Mouse (Mus musculus) CH12.LX (cell line): ENCODE measurements around the gene Olfr356. TPM values are rescaled to one million over a fixed set of nuclear protein-coding genes. Genes with fewer than 3 reads are reported as not detected.

Experiments
- DNase-seq: peaks from one replicate; pipeline ENCODE4 v3.0.0-alpha.2; 2013; ENCODE audit errors: extremely low read depth
- H3K27ac ChIP-seq: 2 replicates; pipeline ENCODE4 v1.5.1; 2012; ENCODE audit warnings: low read depth, mild to moderate bottlenecking, control low read depth, moderate library complexity; ENCODE audit not compliant: insufficient read depth
- H3K27me3 ChIP-seq: replicated peaks from 2 replicates; pipeline ENCODE3; 2012; ENCODE audit warnings: inconsistent platforms
- H3K36me3 ChIP-seq, 2 experiments: replicated peaks in 1 of 2; 2 replicates each; pipeline versions ENCODE3 to v1.6.1; 2012; ENCODE audit warnings: inconsistent platforms in 1 of 2, low read length in 1 of 2, mild to moderate bottlenecking in 1 of 2, mixed read lengths in 1 of 2, moderate library complexity in 1 of 2; ENCODE audit not compliant: control insufficient read depth in 1 of 2, insufficient read depth in 1 of 2
- H3K4me1 ChIP-seq, 2 experiments: 2 replicates each; pipeline ENCODE4 v1.6.1; 2012; ENCODE audit warnings: inconsistent platforms in 1 of 2, moderate library complexity in 1 of 2; ENCODE audit not compliant: insufficient read depth in 2 of 2, control insufficient read depth in 1 of 2
- H3K4me2 ChIP-seq: 2 replicates; pipeline ENCODE4 v1.6.1; 2012; ENCODE audit warnings: low read depth, mild to moderate bottlenecking, control low read depth; ENCODE audit not compliant: poor library complexity, insufficient read depth, severe bottlenecking
- H3K4me3 ChIP-seq, 3 experiments: fragments of 150-350 bp in 1 of 3; sonication (generic) in 1 of 3; replicated peaks in 1 of 3; 2 replicates each; pipeline versions ENCODE3 to v1.5.1; 2011 to 2012; ENCODE audit warnings: low read depth in 2 of 3, low read length in 2 of 3, mild to moderate bottlenecking in 2 of 3, moderate library complexity in 2 of 3, control low read depth in 1 of 3, improper control_type of control experiment in 1 of 3, inconsistent platforms in 1 of 3, mixed read lengths in 1 of 3; ENCODE audit not compliant: poor library complexity in 1 of 3
- H3K79me2 ChIP-seq: replicated peaks from 2 replicates; pipeline ENCODE4 v1.6.1; 2012; ENCODE audit warnings: mild to moderate bottlenecking, moderate library complexity; ENCODE audit not compliant: control insufficient read depth, poor library complexity, insufficient read depth, severe bottlenecking; ENCODE audit errors: extremely low read depth
- H3K9ac ChIP-seq: 2 replicates; pipeline ENCODE4 v1.6.1; 2012; ENCODE audit warnings: low read depth, mild to moderate bottlenecking, control low read depth, moderate library complexity; ENCODE audit not compliant: insufficient read depth
- H3K9me3 ChIP-seq: replicated peaks from 2 replicates; pipeline ENCODE3; 2012; ENCODE audit warnings: low read length, inconsistent platforms, mixed read lengths
- BHLHE40 ChIP-seq: IDR thresholded peaks from 2 replicates; pipeline ENCODE4 v1.6.1; 2011; ENCODE audit warnings: mild to moderate bottlenecking, low read depth, low read length, improper control_type of control experiment
- ELF1 ChIP-seq: IDR thresholded peaks from 2 replicates; pipeline ENCODE4 v1.6.1; 2014; ENCODE audit warnings: low read depth, mild to moderate bottlenecking, inconsistent platforms, low read length, improper control_type of control experiment
- EP300 ChIP-seq: IDR thresholded peaks from 2 replicates; pipeline ENCODE4 v1.6.1; 2011; ENCODE audit warnings: low read length, improper control_type of control experiment
- GABPA ChIP-seq: IDR thresholded peaks from 2 replicates; pipeline ENCODE4 v1.6.1; 2012; ENCODE audit warnings: low read depth, low read length, improper control_type of control experiment, inconsistent platforms; ENCODE audit not compliant: insufficient replicate concordance
- JUND ChIP-seq: conservative IDR thresholded peaks from 2 replicates; pipeline ENCODE4 v1.6.1; 2011; ENCODE audit warnings: low read depth, low read length, improper control_type of control experiment
- KAT2A ChIP-seq: IDR thresholded peaks from 2 replicates; pipeline ENCODE4 v1.6.1; 2012; ENCODE audit warnings: low read length, improper control_type of control experiment, inconsistent platforms; ENCODE audit not compliant: insufficient replicate concordance
- MAFK ChIP-seq: IDR thresholded peaks from 2 replicates; pipeline ENCODE4 v1.6.1; 2011; ENCODE audit warnings: low read length, improper control_type of control experiment; ENCODE audit not compliant: insufficient replicate concordance
- MYC ChIP-seq: IDR thresholded peaks from 2 replicates; pipeline ENCODE4 v1.6.1; 2011; ENCODE audit warnings: low read depth, mild to moderate bottlenecking, improper control_type of control experiment, low read length
- NELFE ChIP-seq: IDR thresholded peaks from 2 replicates; pipeline ENCODE4 v1.6.1; 2011; ENCODE audit warnings: low read depth, low read length, improper control_type of control experiment
- PAX5 ChIP-seq: IDR thresholded peaks from 2 replicates; pipeline ENCODE4 v1.6.1; 2012; ENCODE audit warnings: low read length, inconsistent platforms, mixed read lengths
- POLR2A ChIP-seq: IDR thresholded peaks from 2 replicates; pipeline ENCODE4 v1.6.1; 2011; ENCODE audit warnings: low read depth, mild to moderate bottlenecking, improper control_type of control experiment, low read length
- POLR2AphosphoS2 ChIP-seq: IDR thresholded peaks from 2 replicates; pipeline ENCODE4 v1.6.1; 2011; ENCODE audit warnings: low read depth, low read length, improper control_type of control experiment
- RCOR1 ChIP-seq: conservative IDR thresholded peaks from 2 replicates; pipeline ENCODE4 v1.6.1; 2012; ENCODE audit warnings: low read depth, mild to moderate bottlenecking, inconsistent platforms, low read length, improper control_type of control experiment
- SIN3A ChIP-seq: IDR thresholded peaks from 2 replicates; pipeline ENCODE4 v1.6.1; 2012; ENCODE audit warnings: low read length, improper control_type of control experiment, inconsistent platforms
- SMC3 ChIP-seq: IDR thresholded peaks from 2 replicates; pipeline ENCODE4 v1.6.1; 2011; ENCODE audit warnings: low read depth, low read length, improper control_type of control experiment
- TBP ChIP-seq: conservative IDR thresholded peaks from 2 replicates; pipeline ENCODE4 v1.6.1; 2011; ENCODE audit warnings: low read depth, low read length, improper control_type of control experiment
- TCF12 ChIP-seq: IDR thresholded peaks from 2 replicates; pipeline ENCODE4 v1.6.1; 2014; ENCODE audit warnings: low read depth, mild to moderate bottlenecking, inconsistent platforms, low read length, improper control_type of control experiment
- USF1 ChIP-seq: IDR thresholded peaks from 2 replicates; pipeline ENCODE4 v1.6.1; 2014; ENCODE audit warnings: low read depth, mild to moderate bottlenecking, inconsistent platforms, low read length, improper control_type of control experiment
- USF2 ChIP-seq: conservative IDR thresholded peaks from 2 replicates; pipeline ENCODE4 v1.6.1; 2011; ENCODE audit warnings: low read depth, low read length, improper control_type of control experiment
- ZC3H11A ChIP-seq: IDR thresholded peaks from 2 replicates; pipeline ENCODE4 v1.6.1; 2012; ENCODE audit warnings: low read depth, mild to moderate bottlenecking, inconsistent platforms, low read length, improper control_type of control experiment
- ZKSCAN1 ChIP-seq: IDR thresholded peaks from 2 replicates; pipeline ENCODE4 v1.6.1; 2012; ENCODE audit warnings: low read depth, inconsistent platforms, low read length, improper control_type of control experiment, borderline replicate concordance
- ZMIZ1 ChIP-seq: IDR thresholded peaks from 2 replicates; pipeline ENCODE4 v1.6.1; 2012; ENCODE audit warnings: low read depth, mild to moderate bottlenecking, inconsistent platforms, low read length, improper control_type of control experiment
- dilution Hi-C: fragments of 300-500 bp; cut with MboI; formaldehyde crosslinking; loops from 2 replicates; pipeline ENCODE4 v1.14.3; 2020; ENCODE audit warnings: low sequenced_read_pairs; ENCODE audit not compliant: extremely low pct_unique_long_range_greater_than_20kb, extremely low pct_ligation_motif_present
- in situ Hi-C: fragments of 300-500 bp; cut with MboI; formaldehyde crosslinking; loops from 3 replicates; pipeline ENCODE4 v1.14.3; 2019; ENCODE audit warnings: low sequenced_read_pairs, low pct_ligation_motif_present, low pct_unique_long_range_greater_than_20kb, mixed read lengths
- polyA plus RNA-seq: library from polyadenylated mRNA; unstranded; fragments of >175 nt; gene quantifications from 2 replicates; pipeline ENCODE4 v1.2.1, GENCODE M21; 2012; ENCODE audit warnings: low read depth; ENCODE audit not compliant: insufficient read length
- total RNA-seq, 2 experiments: library from RNA; depleted of rRNA; stranded (reverse); fragments of 300-350 nt in 1 of 2; fragments of >200 nt in 1 of 2; gene quantifications; 2 replicates each; pipeline ENCODE4 v1.2.3; 2012 to 2014

Olfr356 gene
- total and polyA plus RNA-seq, 3 experiments, result not detected

- H3K4me3 ChIP-seq, result no peak overlapping the region
- in situ Hi-C loops, result no loop called here
- H3K4me2 ChIP-seq, result no peak overlapping the region
- no peaks in the 10 kb centered on the region for H3K4me1 ChIP-seq
- no peak for TF ChIP-seq JUND
- TF ChIP-seq ZC3H11A, result no peak
- no peak for TF ChIP-seq NELFE
- TF ChIP-seq USF1, result no peak
- TF ChIP-seq TCF12, result no peak
- no peak for TF ChIP-seq PAX5
- TF ChIP-seq ZKSCAN1, result no peak
- no peak for TF ChIP-seq BHLHE40
- TF ChIP-seq ELF1, result no peak
- no peak for TF ChIP-seq SIN3A
- TF ChIP-seq GABPA, result no peak
- no peaks in the 10 kb centered on the region for H3K9me3 ChIP-seq
- DNase-seq, result no peak
- no peaks in the 10 kb centered on the region for H3K79me2 ChIP-seq
- H3K36me3 ChIP-seq, result no peaks in the 10 kb centered on the region
- H3K27ac ChIP-seq, result no peak overlapping the region
- dilution Hi-C loops, result no loop called here
- H3K9ac ChIP-seq, result no peak overlapping the region
- H3K27me3 ChIP-seq, result peaks cover 21% of the 10 kb centered on the region
Measured at GRCm38 (mm10) chr2:36897114-36897513, 39.8 kb upstream of the Olfr356 start.

DNA sequence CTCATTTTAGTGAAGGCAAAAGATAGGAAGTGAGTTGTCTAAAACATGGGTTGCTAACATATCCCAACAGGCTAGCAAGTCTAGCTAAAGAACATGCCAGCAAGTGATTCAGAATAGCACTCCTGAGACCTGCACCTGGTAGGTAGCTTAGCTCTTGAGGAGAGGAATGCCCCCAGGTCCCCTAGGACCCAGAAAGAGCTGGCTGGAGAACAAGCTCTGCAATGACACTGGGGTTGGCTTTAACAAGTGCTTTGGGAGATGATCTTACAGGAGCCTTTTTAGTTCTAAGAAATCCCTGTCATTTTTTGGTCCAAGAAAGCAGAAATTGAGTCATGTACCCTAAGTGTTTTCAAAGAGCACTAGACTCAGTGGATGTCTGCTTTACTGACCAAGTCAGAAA is 31.5 kb upstream of the Olfr356 start, which contains the start of gene Olfr354:
Olfr354 (plus strand) TSS at position 301 of the 400 bp plus-strand sequence.
- no peaks in the 10 kb centered on the region for H3K79me2 ChIP-seq
- no peak for TF ChIP-seq POLR2AphosphoS2
- no peak for TF ChIP-seq EP300
- TF ChIP-seq RCOR1, result no peak
- TF ChIP-seq PAX5, result no peak
- TF ChIP-seq USF2, result no peak
- TF ChIP-seq ELF1, result no peak
- TF ChIP-seq USF1, result no peak
- TF ChIP-seq JUND, result no peak
- TF ChIP-seq MYC, result no peak
- TF ChIP-seq SMC3, result no peak
- no peak for TF ChIP-seq POLR2A
- no peak for TF ChIP-seq ZMIZ1
- no peak for TF ChIP-seq KAT2A
- no peak for TF ChIP-seq MAFK
- TF ChIP-seq TBP, result no peak
- TF ChIP-seq ZC3H11A, result no peak
- peaks cover 50% of the 10 kb centered on the region for H3K27me3 ChIP-seq
- dilution Hi-C loops, result no loop called here
- H3K9ac ChIP-seq, result no peak within 1 kb of the TSS
- H3K27ac ChIP-seq, result no peak within 1 kb of the TSS
- H3K4me2 ChIP-seq, result no peak within 1 kb of the TSS
- no peaks in the 10 kb centered on the region for H3K4me1 ChIP-seq
- no peak within 1 kb of the TSS for H3K4me3 ChIP-seq
- in situ Hi-C loops, result no loop called here
- no peaks in the 10 kb centered on the region for H3K9me3 ChIP-seq
- no peaks in the 10 kb centered on the region for H3K36me3 ChIP-seq
- DNase-seq, result no peak
